Mouse (Mus musculus): ENCODE measurements around the gene Brpf1.

Brpf1 gene

DNA sequence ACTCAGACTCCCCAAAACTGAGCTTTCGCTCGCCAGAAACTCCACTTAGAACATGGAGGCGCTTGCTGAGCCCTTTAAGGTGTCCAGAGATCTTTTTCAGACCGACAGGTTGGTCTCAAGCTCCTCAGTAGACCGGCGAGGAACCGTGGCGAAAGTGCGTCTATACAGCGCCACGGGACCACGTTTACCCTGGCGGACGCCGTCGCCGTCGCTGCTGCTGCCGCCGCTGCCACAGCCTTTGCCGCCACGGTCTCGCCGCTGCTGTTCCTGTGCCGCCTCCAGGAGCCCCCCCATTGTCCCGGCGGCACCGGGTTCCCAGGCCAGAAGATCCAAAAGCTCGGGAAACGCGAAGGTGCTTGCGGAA lies at the start of gene Brpf1:
Gene Brpf1, plus strand, starts transcription at position 152 of the 364 bp plus-strand sequence.
- DNase-seq (ENCODE audit: extremely low spot score, low spot score) = no peak

- no peak for DNase-seq (ENCODE audit: extremely low spot score, low spot score)
Measured at GRCm38 (mm10) chr6:113261174-113261858, 45.6 kb upstream of the Brpf1 start.

GRCm38 (mm10) chr6:113263531-113263930 lies 43.4 kb upstream of the Brpf1 start:
- no peak for DNase-seq (ENCODE audit: extremely low spot score, low spot score)

GRCm38 (mm10) chr6:113264429-113264828 lies 42.5 kb upstream of the Brpf1 start:
- DNase-seq (ENCODE audit: extremely low spot score, low spot score) = no peak

DNA sequence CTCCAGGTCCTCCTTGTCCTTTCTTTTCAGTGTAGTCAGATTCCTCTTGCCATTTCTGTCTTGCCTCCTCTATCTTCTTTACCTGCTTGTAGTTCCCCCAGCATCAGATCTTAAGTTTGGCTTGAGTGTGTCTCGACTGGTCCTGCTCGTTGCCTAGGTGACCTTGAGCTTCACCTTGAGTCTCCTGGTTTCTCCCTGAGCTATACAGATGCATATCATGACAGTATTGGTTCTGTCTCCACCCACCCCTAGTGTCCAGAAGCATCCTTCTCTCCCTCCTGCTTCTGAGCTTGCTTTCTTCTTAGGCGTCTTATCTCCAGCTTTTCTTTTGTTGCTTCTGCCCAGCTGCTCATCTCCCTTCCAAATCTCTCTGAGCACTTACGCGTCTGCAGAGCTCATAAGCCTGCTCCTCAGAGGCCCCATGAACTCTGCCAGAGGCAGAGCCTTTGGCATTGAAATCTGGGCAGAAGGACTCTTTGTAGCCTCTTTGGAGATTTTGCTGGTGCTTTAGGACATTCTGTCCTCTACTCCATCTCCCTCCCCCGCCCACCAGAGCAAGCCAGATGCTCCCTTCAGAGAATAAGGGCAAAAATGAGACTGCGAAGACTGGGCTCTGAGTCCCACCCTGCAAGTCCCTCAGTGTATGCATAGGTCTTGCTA lies 39.8 kb upstream of the Brpf1 start:
- DNase-seq (ENCODE audit: extremely low spot score, low spot score) = no peak

DNA sequence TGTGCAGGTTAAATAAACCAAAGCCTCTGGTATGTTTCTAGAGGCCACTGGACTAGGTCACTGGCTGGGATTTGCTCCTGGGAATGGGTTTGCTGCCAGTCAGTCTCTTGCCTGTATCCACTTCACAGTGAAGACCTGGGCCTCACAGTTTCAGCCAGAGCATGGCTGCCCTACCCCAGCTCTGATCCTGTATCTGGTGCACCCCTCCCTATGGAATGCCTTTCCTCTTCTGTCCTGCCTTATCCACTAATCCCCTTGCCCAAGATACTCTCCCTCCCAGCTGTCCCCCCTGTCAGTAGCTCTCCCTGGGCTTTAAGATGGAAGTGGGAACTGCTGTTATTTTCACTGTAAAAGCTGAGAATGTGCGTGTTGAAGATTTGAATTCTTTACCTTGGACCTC lies 38.9 kb upstream of the Brpf1 start:
- no peak for DNase-seq (ENCODE audit: extremely low spot score, low spot score)

DNA sequence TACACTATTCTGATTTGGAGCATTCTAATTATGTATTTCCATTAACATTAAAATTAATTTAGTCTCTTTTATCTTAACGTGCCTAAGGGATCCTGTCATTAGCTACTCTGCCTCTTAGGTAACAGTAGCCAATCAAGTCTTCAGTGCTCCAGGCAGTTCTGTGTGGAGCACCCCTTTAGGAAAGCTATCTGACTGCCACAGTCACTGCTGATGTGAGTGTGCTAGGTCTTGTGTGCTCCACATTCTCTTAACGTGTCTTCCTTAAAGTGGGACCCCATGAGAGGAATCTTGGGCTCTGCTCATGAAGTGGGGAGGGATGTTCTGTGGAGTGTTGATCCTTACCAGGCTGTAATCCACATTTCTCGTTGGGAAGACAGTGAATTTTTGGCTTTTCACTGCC lies 34.6 kb upstream of the Brpf1 start:
- no peak for DNase-seq (ENCODE audit: extremely low spot score, low spot score)

- no peak for DNase-seq (ENCODE audit: extremely low spot score, low spot score)
Measured at GRCm38 (mm10) chr6:113276846-113277245, 30.1 kb upstream of the Brpf1 start.

- DNase-seq (ENCODE audit: extremely low spot score, low spot score) = no peak
Measured at GRCm38 (mm10) chr6:113281676-113282075, 25.3 kb upstream of the Brpf1 start.

DNA sequence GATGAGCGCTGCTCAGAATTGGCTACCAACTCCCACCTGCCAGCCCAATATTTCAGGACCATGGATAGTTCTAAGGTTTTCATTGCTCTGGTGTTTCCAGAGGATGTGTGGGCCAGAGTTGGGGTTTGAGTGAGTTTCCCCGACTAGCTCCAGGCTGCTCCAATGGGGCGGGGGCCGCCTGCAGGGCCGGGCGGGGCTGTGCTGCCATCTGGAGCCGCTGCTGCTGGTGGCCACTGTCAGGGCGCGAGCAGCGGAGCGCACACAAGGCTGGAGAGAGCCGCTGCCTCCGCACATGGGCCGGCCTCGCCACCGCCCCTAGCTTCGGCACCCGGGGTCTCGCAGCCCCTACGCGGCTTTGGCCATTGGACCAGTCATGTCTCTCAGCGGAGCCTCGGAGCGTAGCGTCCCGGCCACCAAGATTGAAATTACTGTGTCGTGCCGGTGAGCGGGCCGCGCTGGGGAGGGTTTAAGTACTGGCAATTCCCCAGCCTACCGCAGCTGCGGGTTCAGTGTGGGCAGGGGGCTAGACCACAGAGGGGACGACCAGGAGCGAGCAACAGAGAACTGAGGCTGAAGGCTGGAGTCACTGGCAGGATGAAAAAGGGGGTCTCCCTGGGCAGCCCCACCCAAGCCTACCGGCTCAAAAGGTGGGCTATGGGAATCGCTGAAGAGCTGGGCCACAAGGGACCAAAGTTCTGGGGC lies 24.7 kb upstream of the Brpf1 start, which contains the start of gene Cpne9:
Gene Cpne9, plus strand, starts transcription at position 207 of the 702 bp plus-strand sequence.
- peak; percentile 58 for DNase-seq (ENCODE audit: extremely low spot score, low spot score)

DNA sequence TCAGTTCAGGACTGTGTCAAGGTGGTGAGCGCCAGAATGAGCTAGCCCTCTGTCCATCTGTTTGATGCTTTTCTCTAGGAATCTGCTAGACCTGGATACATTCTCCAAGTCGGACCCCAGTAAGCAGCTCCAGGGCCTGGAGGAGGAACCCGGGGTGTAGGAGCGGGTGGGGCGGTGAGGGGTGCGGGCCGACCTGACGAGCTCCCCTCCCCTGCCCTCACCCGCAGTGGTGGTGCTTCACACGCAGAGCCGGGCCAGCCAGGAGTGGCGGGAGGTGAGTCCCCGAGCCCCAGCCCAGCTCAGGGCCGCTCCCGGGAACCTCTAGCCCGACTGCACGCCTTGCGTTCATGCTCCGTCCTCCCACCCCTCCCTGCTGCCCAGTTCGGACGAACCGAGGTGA lies 24.0 kb upstream of the Brpf1 start:
- no peak for DNase-seq (ENCODE audit: extremely low spot score, low spot score)

DNA sequence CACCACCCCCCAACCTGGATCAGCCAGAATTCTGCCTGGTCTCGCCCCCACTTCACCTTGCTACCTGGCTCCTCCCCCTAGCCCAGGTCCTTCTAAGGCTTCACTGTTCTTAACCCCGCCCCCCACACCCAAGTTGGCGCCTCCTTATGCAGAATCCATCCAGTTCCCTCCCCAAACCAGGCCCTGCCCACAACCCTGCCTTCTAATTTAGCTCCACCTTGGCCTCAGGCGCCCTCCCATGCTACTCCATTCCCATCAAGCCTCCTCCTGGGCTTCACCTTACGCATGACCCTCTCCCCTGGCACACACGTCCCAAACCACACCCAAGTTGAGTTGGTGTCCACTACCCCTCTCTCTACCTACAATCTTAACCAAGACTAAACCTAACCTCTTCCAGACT lies 23.4 kb upstream of the Brpf1 start:
- no peak for DNase-seq (ENCODE audit: extremely low spot score, low spot score)

- DNase-seq (ENCODE audit: extremely low spot score, low spot score) = no peak
Measured at GRCm38 (mm10) chr6:113284931-113285330, 22.0 kb upstream of the Brpf1 start.

DNA sequence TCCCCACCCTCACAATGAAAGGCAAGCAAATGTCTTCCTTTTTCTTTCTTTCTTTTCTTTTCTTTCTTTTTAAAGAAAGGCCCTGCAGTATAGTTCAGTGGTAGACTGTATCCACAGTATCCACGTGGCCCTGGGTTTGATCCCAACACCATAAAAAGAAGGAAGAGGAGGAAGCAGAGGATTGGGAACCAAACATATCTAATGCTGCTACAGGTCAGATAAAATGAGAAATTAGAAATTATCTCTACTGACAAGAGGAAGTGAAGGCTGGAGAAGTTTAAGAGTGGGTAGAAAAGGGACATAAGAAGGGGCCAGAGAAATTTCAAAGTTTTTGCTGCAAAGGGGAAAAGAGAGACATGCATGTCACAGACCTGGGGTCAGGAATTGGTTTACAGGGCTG lies 20.6 kb upstream of the Brpf1 start:
- no peak for DNase-seq (ENCODE audit: extremely low spot score, low spot score)

- no peak for DNase-seq (ENCODE audit: extremely low spot score, low spot score)
Measured at GRCm38 (mm10) chr6:113287236-113287635, 19.7 kb upstream of the Brpf1 start.

GRCm38 (mm10) chr6:113289346-113289745 lies 17.6 kb upstream of the Brpf1 start:
- DNase-seq (ENCODE audit: extremely low spot score, low spot score) = no peak

DNA sequence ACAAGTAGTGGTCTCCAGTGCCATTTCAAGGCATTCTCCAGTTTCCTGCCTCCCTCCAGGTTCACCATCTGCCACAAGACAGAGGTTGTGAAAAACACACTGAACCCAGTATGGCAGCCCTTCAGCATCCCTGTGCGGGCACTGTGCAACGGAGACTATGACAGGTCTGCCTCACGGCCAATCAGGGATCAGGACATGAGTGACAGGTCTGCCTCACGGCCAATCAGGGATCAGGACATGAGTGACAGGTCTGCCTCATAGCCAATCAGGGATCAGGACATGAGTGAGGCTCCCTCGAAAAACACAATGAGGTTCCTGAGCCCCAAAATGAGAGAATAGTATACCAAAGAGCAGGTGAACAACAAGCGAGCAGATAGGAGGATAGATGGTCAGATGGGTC lies 16.6 kb upstream of the Brpf1 start:
- DNase-seq (ENCODE audit: extremely low spot score, low spot score) = no peak

- no peak for DNase-seq (ENCODE audit: extremely low spot score, low spot score)
Measured at GRCm38 (mm10) chr6:113292938-113293337, 14.0 kb upstream of the Brpf1 start.

DNA sequence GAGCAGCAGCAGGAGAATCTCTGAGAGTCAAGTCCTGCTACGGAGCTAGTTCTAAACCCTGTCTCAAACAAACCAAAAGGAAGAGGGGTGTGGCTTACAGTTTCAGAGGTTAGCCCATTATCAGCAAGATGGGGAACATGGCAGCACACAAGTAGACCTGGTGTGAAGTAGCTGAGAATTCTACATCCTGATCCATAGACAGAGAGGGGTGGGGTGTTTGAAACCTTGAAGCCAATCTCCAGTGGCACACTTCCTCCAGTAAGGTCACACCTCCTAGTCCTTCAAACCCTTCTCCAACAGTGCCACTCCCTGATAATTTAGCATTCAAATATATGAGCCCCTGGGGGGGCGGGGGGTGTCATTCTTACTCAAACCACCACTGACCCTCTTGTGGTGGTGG lies 10.9 kb upstream of the Brpf1 start:
- DNase-seq (ENCODE audit: extremely low spot score, low spot score) = no peak

DNA sequence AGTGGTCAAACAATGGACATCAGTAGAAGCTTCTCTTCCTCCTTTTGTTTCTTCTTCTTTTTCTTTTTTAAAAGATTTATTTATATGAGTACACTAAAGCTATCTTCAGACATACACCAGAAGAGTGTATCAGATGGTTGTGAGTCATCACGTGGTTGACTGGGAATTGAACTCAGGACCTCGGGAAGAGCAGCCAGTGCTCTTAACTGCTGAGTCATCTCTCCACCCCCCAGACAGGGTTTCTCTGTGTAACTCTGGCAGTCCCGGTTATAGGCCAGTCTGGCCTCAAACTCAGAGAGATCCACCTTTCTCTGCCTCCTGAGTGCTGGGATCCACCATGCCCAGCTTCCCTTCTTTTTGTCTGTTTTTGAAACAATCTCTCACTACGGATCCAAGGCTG lies 10.3 kb upstream of the Brpf1 start:
- DNase-seq (ENCODE audit: extremely low spot score, low spot score) = no peak

DNA sequence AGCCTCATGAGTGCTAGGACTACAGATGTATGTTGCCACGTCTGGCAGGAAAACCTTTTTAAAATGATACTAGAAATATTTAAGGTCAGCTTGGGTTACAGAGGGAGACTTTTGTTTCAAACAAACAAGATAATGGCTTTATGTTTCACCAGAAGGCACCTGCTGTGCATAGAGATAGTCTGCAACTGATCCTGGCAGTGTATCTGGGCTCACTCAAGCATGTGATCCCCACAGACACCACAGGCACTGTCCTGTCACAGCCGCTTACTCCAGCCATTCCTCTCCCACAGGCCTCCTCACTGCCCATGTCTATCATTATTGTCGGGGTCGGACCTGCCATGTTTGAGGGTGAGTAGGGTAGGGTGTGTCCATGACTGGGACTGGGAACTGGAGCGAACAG lies 5.6 kb upstream of the Brpf1 start:
- no peak for DNase-seq (ENCODE audit: extremely low spot score, low spot score)

- DNase-seq (ENCODE audit: extremely low spot score, low spot score) = no peak
Measured at GRCm38 (mm10) chr6:113302258-113302657, 4.7 kb upstream of the Brpf1 start.

Data from neural tube, embryonic 10.5 days (tissue).